Mouse (Mus musculus): ENCODE data around the gene Ube2l6. TPM values are rescaled to one million over a fixed set of nuclear protein-coding genes. Genes with fewer than 3 reads are reported as not detected.

Ube2l6 gene
- polyA plus RNA-seq, 1 experiment from 2014 or later, result 49.9 TPM

DNA sequence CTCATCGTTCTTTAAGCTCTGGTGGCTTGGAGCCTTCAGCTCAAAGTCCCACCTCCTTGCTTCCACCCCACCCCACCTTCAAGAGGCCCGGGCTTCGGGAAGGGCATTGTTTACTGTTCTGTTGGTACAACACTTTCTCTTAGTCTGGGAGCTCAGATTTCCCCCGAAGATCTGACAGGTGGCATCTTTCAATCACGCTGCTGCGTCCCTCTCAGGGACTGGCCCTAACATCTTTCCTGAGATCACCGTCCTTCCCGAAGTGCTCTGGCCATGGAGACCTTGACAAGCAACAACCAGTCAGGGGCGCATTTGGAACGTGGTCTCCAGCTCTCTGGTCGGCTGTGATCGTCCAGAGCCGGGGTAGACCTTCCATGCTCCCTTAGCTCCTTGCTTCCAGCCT lies 23.9 kb downstream of the Ube2l6 start, which contains the start of gene Smtnl1:
Smtnl1 (minus strand) TSS at position 101 of the 400 bp plus-strand sequence.
- no peak within 1 kb of the TSS for H3K4me2 ChIP-seq (ENCODE audit: low read depth, low read length)
- no peak for ATAC-seq
- 42% methylated on average over 13 of the region's 13 CpGs for WGBS

DNA sequence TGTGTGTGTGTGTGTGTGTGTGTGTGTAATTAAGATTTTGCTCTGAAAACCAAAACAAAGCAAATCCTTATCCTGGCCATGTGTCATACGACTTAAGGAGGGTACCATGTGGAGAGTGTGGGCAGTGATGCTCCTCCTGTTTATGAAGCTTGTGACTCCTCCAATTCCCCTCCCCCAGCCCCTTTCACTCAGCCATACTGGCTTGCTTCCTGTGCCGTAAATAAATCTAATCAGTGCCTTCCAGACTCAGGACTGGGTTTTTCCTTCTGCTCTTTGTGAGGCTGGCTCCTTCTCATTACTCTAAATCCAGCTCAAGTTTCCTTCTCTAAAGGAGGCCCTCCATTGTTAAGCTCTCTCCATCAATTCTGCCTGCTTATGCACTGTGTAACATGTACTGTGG lies 24.6 kb downstream of the Ube2l6 start:
- Histone ChIP-seq H3K4me3 (ENCODE audit: low read length) (no peak overlapping the region), H3K4me1 (ENCODE audit: control insufficient read depth, insufficient read depth, low read length) (0 out of 2 replicates have a peak, but pooled peaks cover 5% of the 10 kb centered on the region), H3K27me3 (replicated peaks; ENCODE audit: control insufficient read depth, insufficient read depth, low read length) (peaks cover 11% of the 10 kb centered on the region), H3K4me2 (ENCODE audit: low read depth, low read length) (no peak overlapping the region), H3K9ac (ENCODE audit: low read depth, low read length) (no peak overlapping the region), H3K36me3 (ENCODE audit: control insufficient read depth, insufficient read depth, low read length) (no peaks in the 10 kb centered on the region), H3K9me3 (ENCODE audit: control insufficient read depth, low read length) (no peaks in the 10 kb centered on the region), H3K27ac (ENCODE audit: low read length) (no peak overlapping the region)
- WGBS, result 29% methylated on average over 2 of the region's 2 CpGs
- ATAC-seq, result no peak

More for the DNA sequence above, 23.9 kb downstream of the Ube2l6 start, which contains the start of gene Smtnl1:
- Histone ChIP-seq H3K4me3 (ENCODE audit: low read length) (no peak within 1 kb of the TSS), H3K9me3 (ENCODE audit: control insufficient read depth, low read length) (no peaks in the 10 kb centered on the region), H3K4me1 (ENCODE audit: control insufficient read depth, insufficient read depth, low read length) (0 out of 2 replicates have a peak, but pooled peaks cover 2% of the 10 kb centered on the region), H3K27me3 (replicated peaks; ENCODE audit: control insufficient read depth, insufficient read depth, low read length) (peaks cover 11% of the 10 kb centered on the region), H3K27ac (ENCODE audit: low read length) (no peak within 1 kb of the TSS), H3K36me3 (ENCODE audit: control insufficient read depth, insufficient read depth, low read length) (no peaks in the 10 kb centered on the region), H3K9ac (ENCODE audit: low read depth, low read length) (no peak within 1 kb of the TSS)

DNA sequence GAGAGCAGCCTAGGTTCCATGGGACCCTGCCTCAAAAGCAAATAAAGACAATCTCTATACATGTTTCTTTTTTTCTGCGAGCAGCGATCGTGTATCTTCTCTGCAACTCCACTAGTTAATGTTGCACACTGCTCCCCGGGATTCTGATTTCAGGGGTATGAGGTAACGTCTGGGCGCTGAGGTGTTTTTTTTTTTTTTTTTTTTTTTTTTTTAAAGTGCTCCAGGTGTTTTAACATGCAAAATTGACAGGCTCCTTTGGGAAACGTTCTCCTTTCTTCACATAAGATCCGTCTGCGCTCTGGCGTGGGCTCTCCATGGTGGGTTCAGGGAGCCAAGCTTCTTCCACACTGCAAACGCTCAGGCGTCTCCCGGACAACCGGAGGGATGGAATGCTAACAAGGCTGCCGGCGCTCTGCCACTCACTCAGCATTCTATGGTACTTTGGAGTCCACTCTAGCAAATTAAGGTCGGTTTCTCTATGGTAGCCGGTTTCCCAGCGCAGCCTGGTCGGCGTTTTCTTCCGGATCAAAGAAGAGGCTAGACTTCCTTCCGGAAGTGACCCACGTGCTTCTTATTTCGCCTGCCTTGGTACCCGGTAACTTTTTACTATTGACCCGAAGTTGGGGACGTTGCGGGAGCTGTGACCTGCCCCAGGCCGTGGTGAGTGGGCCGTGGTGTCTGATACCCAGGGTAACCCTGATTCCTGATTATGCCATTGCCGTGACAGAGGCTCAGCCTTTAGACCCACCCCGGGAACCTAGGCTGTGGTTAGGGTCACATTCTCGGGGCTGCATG lies 28.1 kb downstream of the Ube2l6 start, which contains the start of gene Timm10:
Timm10 (plus strand) TSS at position 510 of the 795 bp plus-strand sequence.
- Histone ChIP-seq H3K36me3 (ENCODE audit: control insufficient read depth, insufficient read depth, low read length) (no peaks in the 10 kb centered on the region), H3K4me2 (ENCODE audit: low read depth, low read length) (peak within 1 kb of the TSS; percentile 94), H3K9me3 (ENCODE audit: control insufficient read depth, low read length) (no peaks in the 10 kb centered on the region), H3K4me3 (ENCODE audit: low read length) (peak within 1 kb of the TSS; percentile 90), H3K27me3 (replicated peaks; ENCODE audit: control insufficient read depth, insufficient read depth, low read length) (no peaks in the 10 kb centered on the region), H3K9ac (ENCODE audit: low read depth, low read length) (peak within 1 kb of the TSS; percentile 77), H3K27ac (ENCODE audit: low read length) (peak within 1 kb of the TSS; percentile 65), H3K4me1 (ENCODE audit: control insufficient read depth, insufficient read depth, low read length) (0 out of 2 replicates have a peak, but pooled peaks cover 6% of the 10 kb centered on the region)
- under 1% methylated on average over 34 of the region's 34 CpGs for WGBS
- ATAC-seq, result peak; percentile 86

DNA sequence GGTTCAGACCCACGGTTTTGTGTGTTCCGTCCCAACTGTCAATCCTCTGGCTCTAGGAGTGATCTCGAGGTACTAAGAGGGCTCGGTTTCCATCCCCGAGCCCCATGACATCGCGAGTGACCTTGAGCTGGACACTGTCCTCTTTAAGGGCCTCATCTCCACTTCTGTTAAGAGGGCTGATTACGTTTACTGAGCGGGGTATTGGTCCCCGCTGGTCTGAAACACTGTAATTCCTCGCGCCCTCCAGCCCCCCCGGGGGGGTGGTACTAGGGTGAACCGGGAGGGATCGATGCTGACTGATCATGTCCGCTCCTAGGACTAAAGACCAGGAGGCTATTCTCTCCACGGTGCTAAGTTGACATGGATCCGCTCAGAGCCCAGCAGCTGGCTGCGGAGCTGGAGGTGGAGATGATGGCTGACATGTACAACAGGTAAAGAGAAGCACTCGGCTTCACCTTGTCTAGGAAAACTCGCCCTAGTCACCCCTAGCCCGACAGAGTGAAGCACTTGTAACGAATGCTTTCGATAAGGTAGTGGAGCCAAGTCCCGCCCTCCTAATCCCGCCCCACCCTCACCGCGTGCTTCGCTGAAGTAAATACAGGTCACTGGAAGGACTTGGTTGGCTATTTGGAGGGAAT lies 28.8 kb downstream of the Ube2l6 start:
- H3K36me3 ChIP-seq (ENCODE audit: control insufficient read depth, insufficient read depth, low read length), result no peaks in the 10 kb centered on the region
- H3K9ac ChIP-seq (ENCODE audit: low read depth, low read length), result peak overlapping the region; percentile 77
- peak overlapping the region; percentile 94 for H3K4me2 ChIP-seq (ENCODE audit: low read depth, low read length)
- no peaks in the 10 kb centered on the region for H3K27me3 ChIP-seq (replicated peaks; ENCODE audit: control insufficient read depth, insufficient read depth, low read length)
- no peaks in the 10 kb centered on the region for H3K9me3 ChIP-seq (ENCODE audit: control insufficient read depth, low read length)
- H3K4me3 ChIP-seq (ENCODE audit: low read length), result peak overlapping the region; percentile 90
- H3K27ac ChIP-seq (ENCODE audit: low read length), result peak overlapping the region; percentile 65
- peaks cover 12% of the 10 kb centered on the region for H3K4me1 ChIP-seq (ENCODE audit: control insufficient read depth, insufficient read depth, low read length)
- peak; percentile 71 for ATAC-seq
- under 1% methylated on average over 29 of the region's 29 CpGs for WGBS

DNA sequence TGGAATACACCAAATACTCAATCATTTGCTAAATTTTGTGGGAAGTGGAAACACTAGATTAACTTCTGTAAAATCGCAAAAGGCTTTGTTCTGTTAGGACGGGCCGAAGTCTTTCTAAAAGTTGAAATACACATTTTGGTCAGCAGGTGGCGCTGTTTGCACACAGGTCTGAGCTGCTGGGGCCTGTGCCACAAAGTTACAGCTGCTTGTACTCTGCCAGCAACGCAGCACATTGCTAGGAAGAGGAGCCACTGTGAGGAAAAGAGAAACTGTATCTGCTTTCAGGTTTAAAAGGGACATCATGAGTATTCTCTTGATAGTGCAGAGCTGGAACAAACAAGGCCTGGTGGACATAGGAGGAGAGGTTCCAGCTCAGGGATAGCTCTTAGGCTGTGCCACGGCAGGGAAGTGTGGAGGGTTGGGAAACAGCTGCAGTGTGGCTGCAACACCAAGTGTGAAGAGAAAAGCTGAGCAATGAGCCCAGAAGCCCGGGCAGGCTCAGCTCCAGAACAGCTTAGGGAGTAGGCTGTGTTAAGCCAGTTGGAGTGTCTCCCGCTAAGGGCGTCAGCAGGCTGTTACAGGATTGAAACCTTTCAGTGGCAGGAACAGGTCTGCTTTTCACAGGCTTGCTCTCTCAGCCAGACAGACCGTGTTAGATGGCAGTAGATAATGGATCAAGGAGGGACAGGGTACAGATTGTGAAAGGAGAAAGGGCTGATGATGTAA lies 33.2 kb downstream of the Ube2l6 start:
- Histone ChIP-seq H3K4me3 (ENCODE audit: low read length) (no peak overlapping the region), H3K4me1 (ENCODE audit: control insufficient read depth, insufficient read depth, low read length) (peaks cover 10% of the 10 kb centered on the region), H3K27me3 (replicated peaks; ENCODE audit: control insufficient read depth, insufficient read depth, low read length) (no peaks in the 10 kb centered on the region), H3K4me2 (ENCODE audit: low read depth, low read length) (no peak overlapping the region), H3K9ac (ENCODE audit: low read depth, low read length) (peak overlapping the region; percentile 31; the same call in 1 of the 2 replicates), H3K27ac (ENCODE audit: low read length) (peak overlapping the region; percentile 62), H3K36me3 (ENCODE audit: control insufficient read depth, insufficient read depth, low read length) (no peaks in the 10 kb centered on the region), H3K9me3 (ENCODE audit: control insufficient read depth, low read length) (no peaks in the 10 kb centered on the region)
- ATAC-seq, result peak; percentile 73
- WGBS, result 29% methylated on average over 10 of the region's 10 CpGs

DNA sequence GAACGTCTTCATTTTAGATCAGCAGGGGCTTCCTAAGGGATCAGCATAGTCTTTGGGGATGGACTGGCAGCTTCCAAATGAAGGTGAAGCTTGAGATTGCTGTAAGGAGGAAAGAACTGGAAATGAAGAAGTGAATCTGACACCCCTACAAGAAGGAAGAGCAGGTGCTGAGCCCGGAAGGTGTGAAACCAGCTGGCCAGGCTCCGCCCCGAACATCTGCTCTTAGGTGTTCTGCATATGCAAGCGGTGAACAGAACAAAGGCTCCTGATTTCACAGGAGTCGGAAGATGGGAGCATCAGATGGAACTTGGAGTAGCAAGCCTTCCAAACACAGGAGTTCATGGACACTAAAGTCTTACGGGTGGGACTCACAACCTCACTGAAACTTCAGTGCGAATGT lies 38.5 kb downstream of the Ube2l6 start:
- no peak overlapping the region for H3K4me3 ChIP-seq (ENCODE audit: low read length)
- WGBS, result 58% methylated on average over 8 of the region's 8 CpGs
- peaks cover 25% of the 10 kb centered on the region for H3K4me1 ChIP-seq (ENCODE audit: control insufficient read depth, insufficient read depth, low read length)
- H3K36me3 ChIP-seq (ENCODE audit: control insufficient read depth, insufficient read depth, low read length), result no peaks in the 10 kb centered on the region
- ATAC-seq, result no peak
- H3K27me3 ChIP-seq (replicated peaks; ENCODE audit: control insufficient read depth, insufficient read depth, low read length), result no peaks in the 10 kb centered on the region
- no peak overlapping the region for H3K9ac ChIP-seq (ENCODE audit: low read depth, low read length)
- no peaks in the 10 kb centered on the region for H3K9me3 ChIP-seq (ENCODE audit: control insufficient read depth, low read length)
- H3K4me2 ChIP-seq (ENCODE audit: low read depth, low read length), result no peak overlapping the region
- H3K27ac ChIP-seq (ENCODE audit: low read length), result no peak overlapping the region

DNA sequence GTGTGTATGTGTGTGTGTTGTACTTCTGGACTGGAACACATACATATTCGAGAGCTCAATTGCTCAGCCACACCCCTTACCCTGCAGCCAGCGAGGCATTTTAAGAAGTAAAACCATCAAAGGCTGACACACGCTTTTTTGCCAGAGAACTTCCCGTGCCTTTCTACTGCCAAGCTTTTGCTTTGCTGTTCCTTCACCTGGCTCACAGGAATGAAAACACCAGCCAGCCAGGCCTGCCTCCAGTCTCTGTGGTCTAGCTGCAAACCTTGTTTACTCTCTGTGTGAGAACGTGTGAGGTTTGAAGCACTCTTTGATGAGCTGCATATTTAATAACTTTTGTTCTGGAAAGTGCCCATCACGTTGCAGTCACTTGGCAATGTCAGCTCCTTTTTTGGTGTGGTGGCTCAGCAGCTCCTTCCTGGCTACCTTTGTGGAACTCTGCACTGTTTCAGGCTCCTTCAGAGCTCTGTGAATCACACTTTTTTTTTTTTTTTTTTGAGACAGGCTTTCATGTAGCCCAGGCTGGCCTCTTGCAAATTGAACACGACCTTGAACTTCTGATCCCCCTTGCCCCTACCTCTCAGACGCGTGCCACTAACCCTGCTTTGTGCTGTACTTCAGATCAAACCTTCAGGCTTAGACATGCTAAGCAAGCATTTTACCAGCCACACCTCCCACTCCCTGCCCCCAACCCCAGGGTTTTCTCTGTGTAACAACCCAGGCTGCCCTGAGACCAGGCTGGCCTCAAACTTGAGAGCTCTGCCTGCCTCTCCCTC lies 39.4 kb downstream of the Ube2l6 start:
- Histone ChIP-seq H3K27ac (ENCODE audit: low read length) (no peak overlapping the region), H3K9ac (ENCODE audit: low read depth, low read length) (no peak overlapping the region), H3K4me2 (ENCODE audit: low read depth, low read length) (no peak overlapping the region), H3K27me3 (replicated peaks; ENCODE audit: control insufficient read depth, insufficient read depth, low read length) (no peaks in the 10 kb centered on the region), H3K4me1 (ENCODE audit: control insufficient read depth, insufficient read depth, low read length) (peaks cover 25% of the 10 kb centered on the region), H3K9me3 (ENCODE audit: control insufficient read depth, low read length) (no peaks in the 10 kb centered on the region), H3K36me3 (ENCODE audit: control insufficient read depth, insufficient read depth, low read length) (no peaks in the 10 kb centered on the region), H3K4me3 (ENCODE audit: low read length) (no peak overlapping the region)
- no peak for ATAC-seq
- 37% methylated on average over 9 of the region's 9 CpGs for WGBS

DNA sequence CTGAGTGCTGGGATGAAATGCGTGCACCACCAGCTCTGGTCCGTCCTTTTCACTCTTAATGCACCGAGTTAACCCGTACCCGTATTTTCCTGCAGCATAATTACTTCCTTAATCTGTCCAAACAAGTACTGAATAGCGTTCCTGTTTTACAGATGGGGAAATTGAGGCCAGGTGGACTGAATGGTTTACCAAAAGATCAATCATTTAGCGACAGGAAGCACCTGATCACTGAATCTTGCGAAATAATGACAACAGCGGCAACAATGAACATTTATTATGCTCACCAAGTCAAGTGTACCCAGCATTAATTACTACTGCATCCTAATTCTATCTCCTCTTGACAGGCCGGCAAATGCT lies 39.9 kb downstream of the Ube2l6 start, which contains the start of gene Slc43a1:
Slc43a1 (plus strand) TSS at position 258 of the 357 bp plus-strand sequence.
- Histone ChIP-seq H3K4me1 (ENCODE audit: control insufficient read depth, insufficient read depth, low read length) (peaks cover 25% of the 10 kb centered on the region), H3K4me3 (ENCODE audit: low read length) (peak within 1 kb of the TSS; percentile 73), H3K9me3 (ENCODE audit: control insufficient read depth, low read length) (no peaks in the 10 kb centered on the region), H3K27me3 (replicated peaks; ENCODE audit: control insufficient read depth, insufficient read depth, low read length) (no peaks in the 10 kb centered on the region), H3K4me2 (ENCODE audit: low read depth, low read length) (peak within 1 kb of the TSS; percentile 97), H3K9ac (ENCODE audit: low read depth, low read length) (peak within 1 kb of the TSS; percentile 86), H3K27ac (ENCODE audit: low read length) (peak within 1 kb of the TSS; percentile 83), H3K36me3 (ENCODE audit: control insufficient read depth, insufficient read depth, low read length) (no peaks in the 10 kb centered on the region)
- no peak for ATAC-seq
- WGBS, result 31% methylated on average over 10 of the region's 10 CpGs

All from intestine, embryonic 16.5 days (tissue).